Comparison of ENCODE assay signal across 12 mouse cellular contexts in the genomic region with DNA sequence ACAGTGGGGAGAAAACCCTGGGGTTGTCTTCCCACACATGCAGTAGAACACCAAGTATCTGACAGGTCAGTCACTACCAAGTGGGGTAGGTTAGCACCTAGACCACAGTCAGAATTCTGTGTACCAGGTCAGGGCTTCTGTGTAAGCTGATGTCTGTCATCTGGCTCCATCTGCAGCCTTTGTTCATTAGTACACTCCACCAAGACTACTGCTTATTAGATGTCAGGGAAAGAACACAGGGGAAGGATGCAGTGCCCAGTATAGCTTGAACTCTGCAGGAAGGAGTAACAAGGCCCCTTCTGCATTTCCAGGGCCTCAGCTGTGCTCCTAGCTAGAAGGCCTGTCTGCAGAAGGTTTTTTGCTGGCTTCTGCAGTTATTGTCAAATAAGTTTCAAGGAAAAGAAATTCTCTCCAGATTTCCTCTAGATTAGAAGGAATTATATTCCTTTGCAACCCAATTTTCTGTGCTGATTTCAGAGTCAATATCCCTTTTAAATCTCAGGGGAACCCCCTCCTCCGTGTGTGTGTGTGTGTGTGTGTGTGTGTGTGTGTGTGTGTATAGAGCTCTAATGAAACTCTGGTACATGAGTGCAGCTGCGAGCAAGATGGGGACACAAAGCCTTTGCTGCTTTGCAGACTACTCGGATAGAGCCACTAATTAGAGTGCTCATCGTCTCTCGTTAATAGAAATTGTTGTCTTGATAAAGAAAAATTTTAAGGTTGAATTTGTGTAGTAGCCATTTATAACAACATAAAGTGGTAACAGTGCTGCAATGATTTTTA.
DNase-seq lines count a peak whose midpoint lies in the region; ATAC-seq and TF ChIP-seq lines count a peak whose summit lies in the region.
"Had no signal": no experiment of that assay in that cellular context is flagged by ENCODE, and none has a peak within 500 bp of the region (broad histone marks: within the 10 kb centered on the region; RNA-seq: fewer than 3 reads in every experiment).

No protein-coding gene starts in this region.

- peak; percentile 58 for ATAC-seq in forebrain, embryonic 14.5 days
- 0 out of 2 replicates have a peak, but pooled peaks have one; percentile 45 for ATAC-seq in midbrain, postnatal 0 days (ENCODE audit: low FRiP score)

- no peak overlapping the region for H3K4me2 ChIP-seq in forebrain, embryonic 14.5 days (ENCODE audit: low read length)
- no peak overlapping the region for H3K4me2 ChIP-seq in midbrain, postnatal 0 days (ENCODE audit: low read depth, low read length, poor library complexity, severe bottlenecking)
- H3K4me2 ChIP-seq: embryonic facial prominence, embryonic 12.5 days had no signal

- TF ChIP-seq CTCF in midbrain, postnatal 0 days (IDR thresholded peaks at IDR 0.05), result peak; percentile 67

- H3K4me3 ChIP-seq in forebrain, embryonic 14.5 days (ENCODE audit: low read depth, low read length), result no peak overlapping the region
- H3K4me3 ChIP-seq in midbrain, postnatal 0 days (ENCODE audit: low read depth, low read length), result no peak overlapping the region
- H3K4me3 ChIP-seq: embryonic facial prominence, embryonic 12.5 days had no signal

- intact Hi-C loops in left cerebral cortex, postnatal 4 days (cut with DNase I), result no loop called here

- no peaks in the 10 kb centered on the region for H3K9me3 ChIP-seq in forebrain, embryonic 14.5 days (replicated peaks; ENCODE audit: control insufficient read depth, low read length)
- no peaks in the 10 kb centered on the region for H3K9me3 ChIP-seq in midbrain, postnatal 0 days (ENCODE audit: low read length)
- H3K9me3 ChIP-seq: embryonic facial prominence, embryonic 12.5 days had no signal

- DNase-seq in cerebellum, adult 11-12 months, result peak; percentile 30
- no peak for DNase-seq in cerebellum, postnatal 36 days
- DNase-seq in left cerebral cortex, postnatal 4 days, result peak; percentile 4
- DNase-seq in left cerebral cortex, adult 8-10 months (ENCODE audit: low spot score in 2 of 2), result no peak
- peak; percentile 54 for DNase-seq in forebrain, embryonic 14.5 days (ENCODE audit: low spot score)
- peak; percentile 67 for DNase-seq in midbrain, postnatal 0 days (ENCODE audit: low spot score)
- no peak for DNase-seq in spleen, postnatal 10 days (ENCODE audit: low spot score in 2 of 2)
- no peak for DNase-seq in c-Kit-positive CD71-positive TER-119-positive erythroid progenitor cells, embryonic 14.5 days (ENCODE audit: low spot score)
- DNase-seq: adrenal gland, postnatal 36 days; gastrocnemius, postnatal 10 days; thymus, postnatal 25 days had no signal

- no peak overlapping the region for H3K9ac ChIP-seq in forebrain, embryonic 14.5 days (ENCODE audit: low read length)
- 0 out of 2 replicates have a peak overlapping the region, but pooled peaks have one; percentile 24 for H3K9ac ChIP-seq in midbrain, postnatal 0 days (replicated peaks; ENCODE audit: low read length, poor library complexity, severe bottlenecking)
- H3K9ac ChIP-seq: embryonic facial prominence, embryonic 12.5 days had no signal

- peak overlapping the region; percentile 52; the same call in 1 of the 2 replicates for H3K27ac ChIP-seq in forebrain, embryonic 14.5 days (ENCODE audit: low read depth, low read length)
- H3K27ac ChIP-seq in midbrain, postnatal 0 days (ENCODE audit: low read depth, low read length), result peak overlapping the region; percentile 55; the same call in 1 of the 2 replicates
- H3K27ac ChIP-seq: embryonic facial prominence, embryonic 12.5 days had no signal

- no peaks in the 10 kb centered on the region for H3K27me3 ChIP-seq in forebrain, embryonic 14.5 days (replicated peaks; ENCODE audit: control insufficient read depth, insufficient read depth, low read length)
- H3K27me3 ChIP-seq in midbrain, postnatal 0 days (ENCODE audit: insufficient read depth, low read length), result no peaks in the 10 kb centered on the region
- H3K27me3 ChIP-seq: embryonic facial prominence, embryonic 12.5 days had no signal

- no peaks in the 10 kb centered on the region for H3K36me3 ChIP-seq in forebrain, embryonic 14.5 days (ENCODE audit: control insufficient read depth, insufficient read depth, low read length)
- no peaks in the 10 kb centered on the region for H3K36me3 ChIP-seq in midbrain, postnatal 0 days (ENCODE audit: insufficient read depth, low read length)
- H3K36me3 ChIP-seq: embryonic facial prominence, embryonic 12.5 days had no signal

- H3K4me1 ChIP-seq in forebrain, embryonic 14.5 days (ENCODE audit: control insufficient read depth, insufficient read depth, low read length), result peaks cover 12% of the 10 kb centered on the region; the same call in 1 of the 2 replicates
- H3K4me1 ChIP-seq in midbrain, postnatal 0 days (ENCODE audit: insufficient read depth, low read length), result peaks cover 13% of the 10 kb centered on the region; the same call in 1 of the 2 replicates
- H3K4me1 ChIP-seq: embryonic facial prominence, embryonic 12.5 days had no signal

- 12% methylated on average over 5 of the region's 5 CpGs for WGBS in forebrain, embryonic 14.5 days
- WGBS in midbrain, postnatal 0 days, result 49% methylated on average over 5 of the region's 5 CpGs

Comparison
In these comparisons a context has a peak if more than half of its experiments do, and no peak if none do; other contexts are left out.
1. DNase-seq: peak in cerebellum, adult 11-12 months (single experiment), left cerebral cortex, postnatal 4 days (single experiment), forebrain, embryonic 14.5 days (single experiment) and midbrain, postnatal 0 days (single experiment); none in cerebellum, postnatal 36 days (0 of 2), left cerebral cortex, adult 8-10 months (0 of 2), spleen, postnatal 10 days (0 of 2) and c-Kit-positive CD71-positive TER-119-positive erythroid progenitor cells, embryonic 14.5 days (single experiment).